Mouse (Mus musculus): ENCODE results near the gene Tceal1.

Gene Tceal1

DNA sequence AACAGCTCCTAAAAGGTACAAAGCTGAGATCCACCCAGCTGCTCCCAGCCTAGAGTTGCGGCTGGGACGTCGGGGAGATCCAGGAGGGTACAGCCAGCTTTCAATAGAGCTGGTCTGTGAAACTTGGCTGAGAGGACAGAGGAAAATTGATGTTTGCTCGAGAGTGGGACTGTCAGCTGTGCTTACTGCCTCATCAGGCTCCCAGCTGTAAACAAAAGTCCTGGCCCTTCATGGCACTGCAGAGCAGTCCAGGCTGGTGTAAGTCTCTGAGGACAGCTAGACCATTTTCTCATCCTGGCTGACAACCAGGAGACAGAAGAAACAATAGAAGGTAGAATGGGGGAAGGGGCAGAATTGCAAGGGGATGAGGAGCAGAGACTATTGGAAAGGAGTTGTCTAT is 41.5 kb downstream of the Tceal1 start:
- in situ Hi-C loops (cut with MboI, MseI) = no loop called here

DNA sequence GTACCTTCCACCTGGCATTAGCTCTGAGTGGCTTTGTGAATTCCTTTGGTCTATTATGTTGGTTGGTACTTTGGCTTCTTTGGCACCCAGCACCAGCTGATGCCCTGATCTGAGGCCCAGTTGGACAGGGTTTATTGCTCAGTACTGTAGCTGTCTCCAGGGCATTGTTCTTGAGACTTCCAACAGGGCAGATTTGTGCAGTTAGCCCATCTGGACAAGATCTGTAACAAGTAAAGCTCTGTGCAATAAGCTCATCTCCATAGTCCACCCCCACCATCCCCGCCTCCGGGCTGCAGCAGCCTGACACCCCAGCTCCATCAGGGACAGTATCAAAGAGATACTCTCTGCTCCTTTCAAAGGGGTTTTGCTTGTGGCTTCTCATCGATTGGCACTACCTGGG is 47.7 kb downstream of the Tceal1 start:
- in situ Hi-C loops (cut with MboI, MseI) = loop anchor here (25.0 kb wide), 1 partner anchor 257 kb away; no protein-coding TSS in a partner anchor

Data from T-helper 2 cell (primary cell).